Mouse (Mus musculus): ENCODE measurements around the gene Hoxa7. TPM values are rescaled to one million over a fixed set of nuclear protein-coding genes. Genes with fewer than 3 reads are reported as not detected.

The Hoxa7 gene
- 84.8 and 121 TPM in 2 replicates for polyA plus RNA-seq (2015; fragmentation: Nextera tagmentation; extraction: Ambion mirVana)

DNA sequence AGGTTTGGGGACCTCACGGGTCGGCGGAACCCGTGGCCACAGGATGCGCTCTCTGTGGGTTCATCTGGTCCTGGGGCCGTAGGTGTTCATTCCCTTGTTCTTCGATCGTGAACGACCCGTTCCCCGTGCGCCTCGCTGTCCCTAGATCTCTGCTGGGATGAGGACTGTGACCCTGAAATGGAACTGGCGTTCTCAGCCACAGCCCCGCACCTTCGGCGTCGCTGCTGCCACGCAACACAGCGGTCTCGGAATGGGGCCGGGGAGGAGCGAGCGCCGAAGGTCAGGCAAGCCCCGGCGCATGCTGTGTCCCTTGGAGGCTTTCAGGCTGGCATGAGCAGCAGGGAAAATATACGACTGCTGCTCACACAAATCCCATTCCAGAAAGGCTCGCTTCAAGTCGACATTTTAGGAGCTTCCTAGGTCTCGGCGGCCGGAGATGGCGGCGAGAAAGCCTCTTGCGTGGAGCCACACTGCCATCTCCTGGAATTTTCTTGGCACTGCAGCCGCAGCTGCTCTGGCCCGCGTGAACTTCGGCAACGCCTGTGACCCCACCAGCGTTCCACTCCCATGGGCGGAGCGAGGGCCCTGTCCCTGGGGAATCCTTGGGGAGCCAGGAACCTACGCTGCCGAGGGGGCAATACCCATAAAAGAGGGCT lies at the start of gene Hoxa7:
Hoxa7 (minus strand) TSS at position 518 of the 656 bp plus-strand sequence.

GRCm38 (mm10) chr6:52260654-52261575 lies 39.3 kb upstream of the Hoxa7 start, which contains the start of gene Hoxa13:
Gene Hoxa13, minus strand, starts transcription at chr6:52260880.

DNA sequence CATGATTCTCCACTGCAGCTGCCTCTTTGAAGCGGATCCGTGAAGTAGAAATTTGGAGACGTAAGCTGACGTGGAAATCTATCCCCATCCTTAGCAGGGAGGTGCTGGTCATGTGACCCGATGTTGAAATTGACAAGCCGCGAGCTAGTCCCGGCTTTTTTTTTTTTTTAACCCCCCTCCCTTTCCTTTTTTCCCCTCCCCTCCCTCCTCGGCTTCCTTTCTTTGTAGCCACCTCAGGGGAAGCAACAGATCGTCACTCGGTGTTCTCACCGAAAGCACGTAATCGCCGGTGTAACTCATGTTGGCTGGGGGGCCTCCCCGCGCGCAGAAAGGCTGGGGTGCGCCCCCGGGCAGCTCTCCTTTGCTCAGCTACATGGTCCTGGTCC lies 24.1 kb upstream of the Hoxa7 start, which contains the start of gene Hoxa11:
Hoxa11 (minus strand) TSS at position 54 of the 386 bp plus-strand sequence.

GRCm38 (mm10) chr6:52240389-52241000 lies 18.8 kb upstream of the Hoxa7 start, which contains the start of gene Hoxa10:
Gene Hoxa10, minus strand, starts transcription at chr6:52240854.

GRCm38 (mm10) chr6:52230516-52231165 lies 9.0 kb upstream of the Hoxa7 start, which contains the start of gene Hoxa9:
Gene Hoxa9, minus strand, starts transcription at chr6:52231089.

GRCm38 (mm10) chr6:52213119-52213986 lies 8.3 kb downstream of the Hoxa7 start, which contains the start of the genes Hoxa3 and Gm28308:
Gene Hoxa3, minus strand, starts transcription at chr6:52213336.
Gene Gm28308, minus strand, starts transcription at chr6:52213339.

GRCm38 (mm10) chr6:52208072-52208867 lies 13.4 kb downstream of the Hoxa7 start, which contains the start of gene Hoxa6:
Gene Hoxa6, minus strand, starts transcription at chr6:52208722.

DNA sequence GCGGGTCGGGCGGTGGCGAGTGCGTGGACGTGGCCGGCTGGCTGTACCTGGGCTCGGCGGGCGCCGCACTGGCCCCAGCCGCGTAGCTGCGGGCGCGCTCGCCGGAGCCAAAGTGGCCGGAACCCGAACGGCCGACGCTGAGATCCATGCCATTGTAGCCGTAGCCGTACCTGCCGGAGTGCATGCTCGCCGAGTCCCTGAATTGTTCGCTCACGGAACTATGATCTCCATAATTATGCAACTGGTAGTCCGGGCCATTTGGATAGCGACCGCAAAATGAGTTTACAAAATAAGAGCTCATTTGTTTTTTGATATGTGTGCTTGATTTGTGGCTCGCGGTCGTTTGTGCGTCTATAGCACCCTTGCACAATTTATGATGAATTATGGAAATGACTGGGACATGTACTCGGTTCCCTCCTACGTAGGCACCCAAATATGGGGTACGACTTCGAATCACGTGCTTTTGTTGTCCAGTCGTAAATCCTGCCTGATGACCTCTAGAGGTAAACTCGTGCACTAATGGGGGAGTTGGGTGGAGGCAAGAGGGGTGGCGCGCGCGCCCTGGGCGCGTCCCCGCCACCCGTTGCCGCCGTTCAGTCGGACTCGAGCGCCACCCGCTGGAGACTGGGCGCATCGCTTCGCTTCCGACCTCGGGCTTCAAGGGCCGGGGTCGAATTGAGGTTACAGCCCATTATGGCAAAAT lies 17.5 kb downstream of the Hoxa7 start, which contains the start of gene Hoxa5:
Hoxa5 (minus strand) TSS at position 538 of the 703 bp plus-strand sequence.

DNA sequence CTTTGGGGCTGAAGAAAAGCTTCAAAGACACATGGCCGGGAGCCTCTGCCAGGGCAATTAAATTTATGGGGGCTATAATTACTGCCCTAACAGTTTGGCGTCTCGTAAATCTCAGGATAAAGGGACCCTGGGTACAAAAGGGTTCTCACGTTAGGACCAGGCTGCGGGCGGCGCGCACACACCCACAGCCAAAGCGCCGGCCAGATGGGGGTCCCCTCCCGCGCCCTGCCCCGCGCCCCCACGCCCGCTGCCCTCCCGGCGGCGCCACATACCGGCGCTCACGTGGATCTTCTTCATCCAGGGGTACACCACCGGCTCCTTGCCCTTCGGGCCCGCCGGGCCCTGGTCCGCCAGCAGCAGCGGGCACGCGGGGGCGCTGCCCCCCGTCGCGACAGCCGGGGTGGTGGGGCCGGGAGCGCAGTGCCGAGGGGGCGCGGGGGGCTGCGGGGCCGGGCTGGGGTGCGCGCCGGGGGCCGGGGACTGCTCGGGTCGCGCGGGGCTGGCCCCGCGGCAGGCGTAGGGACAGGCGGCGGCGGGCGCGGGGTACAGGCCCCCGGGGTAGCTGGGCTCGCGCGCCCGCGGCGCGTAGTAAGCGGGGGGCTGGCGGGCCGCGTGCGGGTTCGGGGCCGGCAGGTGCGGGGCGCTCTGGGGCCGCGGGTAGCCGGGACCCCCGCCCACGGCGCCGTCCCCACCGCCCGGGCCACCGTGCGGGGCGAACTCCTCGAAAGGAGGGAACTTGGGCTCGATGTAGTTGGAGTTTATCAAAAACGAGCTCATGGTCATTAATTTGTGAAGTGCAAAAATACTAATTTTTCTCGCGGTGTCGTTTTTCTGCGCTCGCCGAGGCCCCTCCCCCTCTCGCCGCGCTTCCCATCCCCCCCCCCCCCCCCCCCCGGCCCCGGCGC lies 30.5 kb downstream of the Hoxa7 start, which contains the start of gene Hoxa4:
Hoxa4 (minus strand) TSS at position 848 of the 905 bp plus-strand sequence.

DNA sequence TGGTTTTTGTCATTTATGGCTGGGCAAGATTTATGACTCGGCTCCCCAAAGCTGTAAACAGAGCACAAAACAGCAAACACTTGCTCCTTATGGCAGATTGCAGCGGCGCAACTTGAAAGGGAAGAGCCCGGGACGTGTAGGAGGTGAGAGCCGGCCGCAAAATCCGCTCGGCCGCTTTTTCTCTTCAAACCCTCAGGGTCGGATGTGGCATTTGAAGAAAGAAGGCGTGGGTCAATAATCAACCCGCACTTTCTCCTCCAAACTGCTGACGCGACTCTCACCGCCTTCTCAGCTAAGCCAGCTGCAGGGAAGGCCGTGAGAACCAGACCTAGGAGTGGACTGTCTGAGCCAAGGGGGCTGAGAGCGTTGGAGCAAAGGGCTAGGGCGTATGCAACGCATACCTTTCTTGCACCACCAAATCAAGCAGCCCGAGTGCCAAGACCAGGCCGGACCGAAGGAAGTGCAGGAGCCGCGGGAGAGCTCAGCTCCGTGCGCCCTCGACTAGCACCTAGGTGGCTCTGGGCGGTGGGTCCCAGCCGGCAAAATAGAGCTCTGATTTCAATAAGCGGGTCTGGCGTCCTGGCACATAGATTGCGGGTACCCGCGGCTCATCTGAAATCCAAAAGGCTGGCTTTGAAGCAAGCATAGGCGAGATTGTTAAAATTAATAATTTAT lies 44.5 kb downstream of the Hoxa7 start, which contains the start of gene 5730596B20Rik:
5730596B20Rik (plus strand) TSS at position 438 of the 675 bp plus-strand sequence.

GRCm38 (mm10) chr6:52164626-52165440 lies 56.8 kb downstream of the Hoxa7 start, which contains the start of gene Hoxa2:
Gene Hoxa2, minus strand, starts transcription at chr6:52164831.

MicroRNAs encoded within 50 kb of the gene (microRNA counts, 519-probe panel; counts per million panel counts)
- microRNA mmu-miR-196b, result 5,207 counts per million, percentile 65 among the panel's probes with 10 or more counts

Small RNAs within 50 kb of the gene (microRNA-seq; reads per million reads assigned to microRNA genes)
- 4,524 reads per million, percentile 90 among the genes with 10 or more reads in this experiment for gene Mir196b

Other genes starting within 250 kb of the Hoxa7 start
- 27.8 and 29.3 TPM in 2 replicates for gene Skap2, start 209.3 kb downstream of the Hoxa7 start, polyA plus RNA-seq (2015; fragmentation: Nextera tagmentation; extraction: Ambion mirVana)
- 1.1 and 1.3 TPM in 2 replicates for gene Hoxa1, start 63.5 kb downstream of the Hoxa7 start, polyA plus RNA-seq (2015; fragmentation: Nextera tagmentation; extraction: Ambion mirVana)
- 4.2 and 5.9 TPM in 2 replicates for gene Hoxa2, start 57.0 kb downstream of the Hoxa7 start, polyA plus RNA-seq (2015; fragmentation: Nextera tagmentation; extraction: Ambion mirVana)
- gene 5730596B20Rik, start 44.4 kb downstream of the Hoxa7 start, polyA plus RNA-seq (2015; fragmentation: Nextera tagmentation; extraction: Ambion mirVana), result 1.0 and 1.4 TPM in 2 replicates
- 2.2 and 2.4 TPM in 2 replicates for gene Hoxa4, start 30.1 kb downstream of the Hoxa7 start, polyA plus RNA-seq (2015; fragmentation: Nextera tagmentation; extraction: Ambion mirVana)
- 13.8 and 24.7 TPM in 2 replicates for gene Hoxa5, start 17.3 kb downstream of the Hoxa7 start, polyA plus RNA-seq (2015; fragmentation: Nextera tagmentation; extraction: Ambion mirVana)
- gene Hoxa6, start 13.1 kb downstream of the Hoxa7 start, polyA plus RNA-seq (2015; fragmentation: Nextera tagmentation; extraction: Ambion mirVana), result 9.2 and 13.5 TPM in 2 replicates
- 6.4 and 6.9 TPM in 2 replicates for gene Hoxa3, start 8.5 kb downstream of the Hoxa7 start, polyA plus RNA-seq (2015; fragmentation: Nextera tagmentation; extraction: Ambion mirVana)
- 0.61 and 1.8 TPM in 2 replicates for gene Gm28308, start 8.5 kb downstream of the Hoxa7 start, polyA plus RNA-seq (2015; fragmentation: Nextera tagmentation; extraction: Ambion mirVana)
- gene Hoxa9, start 9.2 kb upstream of the Hoxa7 start, polyA plus RNA-seq (2015; fragmentation: Nextera tagmentation; extraction: Ambion mirVana), result 60.9 and 73.2 TPM in 2 replicates
- 62.4 and 92.7 TPM in 2 replicates for gene Hoxa10, start 19.0 kb upstream of the Hoxa7 start, polyA plus RNA-seq (2015; fragmentation: Nextera tagmentation; extraction: Ambion mirVana)
- gene Hoxa11, start 24.0 kb upstream of the Hoxa7 start, polyA plus RNA-seq (2015; fragmentation: Nextera tagmentation; extraction: Ambion mirVana), result 4.9 and 7.6 TPM in 2 replicates
- not detected in 2 replicates for gene Hoxa13, start 39.0 kb upstream of the Hoxa7 start, polyA plus RNA-seq (2015; fragmentation: Nextera tagmentation; extraction: Ambion mirVana)
- 0.76 and 0.79 TPM in 2 replicates for gene Evx1, start 91.6 kb upstream of the Hoxa7 start, polyA plus RNA-seq (2015; fragmentation: Nextera tagmentation; extraction: Ambion mirVana)